Mouse (Mus musculus) G1E (cell line): ENCODE data around the gene Crybb3.

Experiments used
- CTCF ChIP-seq: IDR thresholded peaks from 2 replicates; pipeline ENCODE4 v1.5.1; 2012; ENCODE audit warnings: low read depth, low read length, inconsistent platforms, mixed read lengths
- GATA1 ChIP-seq: IDR thresholded peaks from 2 replicates; pipeline ENCODE4 v1.6.1; 2012; ENCODE audit warnings: borderline replicate concordance, low read length, inconsistent platforms, mixed read lengths
- GATA2 ChIP-seq: IDR thresholded peaks from 2 replicates; pipeline ENCODE4 v1.6.1; 2012; ENCODE audit warnings: low read depth, low read length, inconsistent platforms, borderline replicate concordance
- POLR2AphosphoS5 ChIP-seq: IDR thresholded peaks from 2 replicates; pipeline ENCODE4 v1.6.1; 2012; ENCODE audit warnings: low read depth, low read length, inconsistent platforms; ENCODE audit not compliant: insufficient replicate concordance
- TAL1 ChIP-seq: conservative IDR thresholded peaks from 2 replicates; pipeline ENCODE4 v1.6.1; 2012; ENCODE audit warnings: low read depth, low read length, inconsistent platforms, mixed read lengths

DNA sequence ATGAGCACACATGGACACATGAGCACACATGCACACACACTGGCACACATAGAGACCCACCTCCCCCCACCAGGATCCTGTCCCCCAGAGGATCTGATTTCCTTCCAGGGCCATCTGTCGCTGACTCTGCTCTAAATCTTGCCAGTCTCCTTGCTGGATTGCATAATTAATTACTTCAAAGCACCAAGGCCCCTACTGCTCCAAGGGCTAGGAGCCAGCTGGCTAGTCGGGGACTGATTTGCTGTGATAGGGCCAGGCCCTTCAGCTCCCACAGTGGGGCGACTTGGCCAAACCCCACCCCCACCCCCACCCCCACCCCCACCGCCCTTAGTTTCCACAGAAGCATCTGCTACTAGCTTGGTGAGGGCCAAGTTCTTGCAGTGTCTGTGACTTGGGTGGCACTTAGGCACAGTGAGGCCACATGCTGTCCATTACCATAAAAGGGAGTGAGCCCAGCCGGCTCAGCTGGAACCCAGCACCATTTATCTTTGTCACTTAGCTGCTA, 39.8 kb downstream of the Crybb3 start:
- TF ChIP-seq GATA1 (no peak), CTCF (no peak), POLR2AphosphoS5 (no peak), TAL1 (no peak), GATA2 (no peak)
